Mouse (Mus musculus) liver, embryonic 15.5 days (tissue): Measurements from ENCODE around the gene Catsper3. TPM values are rescaled to one million over a fixed set of nuclear protein-coding genes. Genes with fewer than 3 reads are reported as not detected.

Source experiments
- ATAC-seq: fragments of 200-750 bp; cut with Nextera tagmentation; 2 replicates; pipeline ENCODE4 v1.8.0; 2017; ENCODE audit warnings: moderate number of reproducible peaks, mild to moderate bottlenecking, moderate library complexity; ENCODE audit not compliant: insufficient read depth
- H3K27ac ChIP-seq: fragments of 300-500 bp; sonication (generic); replicated peaks from 2 replicates; pipeline ENCODE4 v1.5.1; 2015; ENCODE audit warnings: mild to moderate bottlenecking, inconsistent platforms
- H3K27me3 ChIP-seq: fragments of 300-500 bp; sonication (generic); 2 replicates; pipeline ENCODE4 v1.6.1; 2015; ENCODE audit warnings: mild to moderate bottlenecking, inconsistent platforms
- H3K36me3 ChIP-seq: fragments of 300-500 bp; sonication (generic); replicated peaks from 2 replicates; pipeline ENCODE4 v1.6.1; 2015; ENCODE audit warnings: moderate library complexity, mild to moderate bottlenecking, inconsistent platforms
- H3K4me1 ChIP-seq: fragments of 300-500 bp; sonication (generic); replicated peaks from 2 replicates; pipeline ENCODE4 v1.6.1; 2015; ENCODE audit warnings: inconsistent platforms
- H3K4me2 ChIP-seq: fragments of 300-500 bp; sonication (generic); 2 replicates; pipeline ENCODE4 v1.6.1; 2015; ENCODE audit warnings: moderate library complexity, mild to moderate bottlenecking, inconsistent platforms
- H3K4me3 ChIP-seq: fragments of 300-500 bp; sonication (generic); replicated peaks from 2 replicates; pipeline ENCODE4 v1.5.1; 2015; ENCODE audit warnings: mild to moderate bottlenecking, inconsistent platforms
- H3K9ac ChIP-seq: fragments of 300-500 bp; sonication (generic); 2 replicates; pipeline ENCODE4 v1.6.1; 2015; ENCODE audit warnings: moderate library complexity, mild to moderate bottlenecking, inconsistent platforms
- H3K9me3 ChIP-seq: fragments of 300-500 bp; sonication (generic); replicated peaks from 2 replicates; pipeline ENCODE4 v1.6.1; 2016; ENCODE audit warnings: inconsistent platforms
- whole genome bisulfite sequencing: fragments of 180-500 bp; shearing (Covaris S2); methylation state at CpG from one replicate; pipeline ENCODE4 v1.1.7; 2015; ENCODE audit warnings: mixed read lengths; ENCODE audit not compliant: insufficient replicate concordance; 5-methylcytosine and 5-hydroxymethylcytosine counted together
- polyA plus RNA-seq: library from polyadenylated mRNA; unstranded; fragments of >200 nt; fragmentation: Nextera tagmentation; extraction: Ambion mirVana; gene quantifications from 2 replicates; pipeline ENCODE4 v1.2.1, GENCODE M21; 2015

Gene Catsper3
- polyA plus RNA-seq, 1 experiment from 2014 or later, result not detected

DNA sequence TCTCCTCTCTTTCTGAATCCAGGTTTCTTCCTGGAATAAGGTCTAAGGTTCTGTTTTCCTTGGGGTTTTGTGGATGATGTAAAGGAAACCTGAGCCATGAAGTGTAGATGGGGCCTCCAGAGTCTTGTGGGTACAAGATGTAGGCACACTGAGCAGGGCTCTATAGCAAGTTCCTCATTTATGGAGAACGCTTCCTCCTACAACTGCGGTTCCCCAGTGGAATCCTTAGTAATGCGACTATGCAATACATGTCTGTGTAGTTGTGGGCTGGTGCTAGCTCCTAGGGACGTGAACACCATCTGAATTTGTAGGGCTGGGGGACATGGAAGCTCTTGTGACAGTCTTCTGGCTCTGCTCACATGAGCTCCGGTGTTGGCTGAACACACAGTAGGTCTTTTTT lies 74.1 kb downstream of the Catsper3 start:
- no peak for ATAC-seq
- Histone ChIP-seq H3K9ac (no peak overlapping the region), H3K4me3 (no peak overlapping the region), H3K27me3 (peaks cover 35% of the 10 kb centered on the region), H3K4me2 (no peak overlapping the region), H3K4me1 (no peaks in the 10 kb centered on the region), H3K27ac (no peak overlapping the region), H3K36me3 (no peaks in the 10 kb centered on the region), H3K9me3 (no peaks in the 10 kb centered on the region)
- 37% methylated on average over 5 of the region's 5 CpGs for WGBS

Other genes with a start within 250 kb of the Catsper3 start
- gene Ddx41, start 247.9 kb upstream of the Catsper3 start, polyA plus RNA-seq, result 23.6 and 24.3 TPM in 2 replicates
- gene Fam193b, start 213.4 kb upstream of the Catsper3 start, polyA plus RNA-seq, result 7.5 and 11.0 TPM in 2 replicates
- gene Tmed9, start 210.8 kb upstream of the Catsper3 start, polyA plus RNA-seq, result 55.2 and 63.2 TPM in 2 replicates
- 5.9 and 6.9 TPM in 2 replicates for gene B4galt7, start 184.7 kb upstream of the Catsper3 start, polyA plus RNA-seq
- gene Caml, start 161.6 kb upstream of the Catsper3 start, polyA plus RNA-seq, result 13.3 and 14.7 TPM in 2 replicates
- gene Ddx46, start 149.5 kb upstream of the Catsper3 start, polyA plus RNA-seq, result 13.2 and 14.0 TPM in 2 replicates
- 10.7 and 11.3 TPM in 2 replicates for gene B230219D22Rik, start 91.4 kb upstream of the Catsper3 start, polyA plus RNA-seq
- 28.9 and 31.0 TPM in 2 replicates for gene Txndc15, start 69.9 kb upstream of the Catsper3 start, polyA plus RNA-seq
- gene Pcbd2, start 57.2 kb upstream of the Catsper3 start, polyA plus RNA-seq, result 32.0 and 32.4 TPM in 2 replicates
- gene Pitx1, start 51.6 kb downstream of the Catsper3 start, polyA plus RNA-seq, result 0.03 and 0.09 TPM in 2 replicates